Mouse (Mus musculus) ZHBTc4 (cell line): Measurements from ENCODE around the gene Selenbp1.
A peak's percentile ranks its signal among the peaks of the same experiment; 100 is the strongest.

Experiments used
- DNase-seq: peaks from one replicate; pipeline ENCODE4 v3.0.0-alpha.2; 2011; ENCODE audit warnings: low read depth, low spot score

The Selenbp1 gene

DNA sequence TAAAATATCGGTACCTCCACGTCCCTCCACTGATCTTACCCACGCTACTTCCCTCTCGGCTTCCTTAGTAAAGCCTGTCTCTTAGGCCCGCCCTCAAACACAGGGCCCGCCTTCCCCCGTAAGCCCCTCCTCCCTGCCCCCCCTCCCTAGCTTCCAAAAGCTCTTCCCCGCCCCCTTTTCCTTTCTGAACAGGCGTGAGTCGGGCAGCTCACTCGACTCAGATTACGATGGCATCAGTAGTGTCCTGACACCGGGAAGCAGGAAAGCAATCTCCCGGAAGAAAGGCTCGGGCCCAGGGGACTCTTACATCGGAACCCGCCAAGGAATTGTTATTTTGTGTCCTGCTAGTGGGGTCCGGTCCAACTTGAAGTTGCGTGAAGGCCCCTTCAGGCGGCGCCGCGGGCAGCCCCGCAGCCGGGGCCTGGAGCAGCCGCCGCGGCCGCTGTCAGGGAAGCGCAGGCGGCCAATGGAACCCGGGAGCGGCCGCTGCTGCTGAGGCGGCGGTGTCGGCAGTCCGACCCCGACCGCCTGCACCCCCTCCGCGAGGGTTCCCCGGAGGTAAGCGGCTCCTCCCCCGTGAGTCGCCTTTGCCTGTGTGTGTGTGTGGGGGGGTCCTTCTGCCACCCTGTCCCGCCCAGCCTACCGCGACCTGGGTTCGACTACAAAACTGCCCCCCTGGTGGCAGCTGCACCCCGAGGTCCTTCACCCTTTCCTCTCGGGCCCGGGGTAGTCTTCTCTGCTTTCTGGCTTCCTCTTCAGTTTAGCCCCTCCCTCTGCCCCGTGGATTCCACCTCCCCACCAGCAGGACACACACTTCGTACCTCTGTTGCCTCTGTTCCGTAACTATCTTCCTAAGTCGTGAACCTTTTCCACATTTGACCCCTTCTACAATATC lies 41.9 kb downstream of the Selenbp1 start, which contains the start of gene Pi4kb:
Pi4kb (plus strand) TSS at position 204 of the 895 bp plus-strand sequence.
- DNase-seq: peak; percentile 97

DNA sequence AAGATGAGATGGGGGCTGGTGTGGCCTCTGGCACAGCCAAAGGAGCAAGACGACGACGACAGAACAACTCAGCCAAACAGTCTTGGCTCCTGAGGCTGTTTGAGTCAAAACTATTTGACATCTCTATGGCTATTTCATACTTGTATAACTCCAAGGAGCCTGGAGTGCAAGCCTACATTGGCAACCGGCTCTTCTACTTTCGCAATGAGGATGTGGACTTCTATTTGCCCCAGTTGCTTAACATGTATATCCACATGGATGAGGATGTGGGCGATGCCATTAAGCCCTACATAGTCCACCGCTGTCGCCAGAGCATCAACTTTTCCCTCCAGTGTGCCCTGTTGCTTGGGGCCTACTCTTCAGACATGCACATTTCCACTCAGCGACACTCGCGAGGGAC lies 51.5 kb downstream of the Selenbp1 start:
- no peak for DNase-seq

DNA sequence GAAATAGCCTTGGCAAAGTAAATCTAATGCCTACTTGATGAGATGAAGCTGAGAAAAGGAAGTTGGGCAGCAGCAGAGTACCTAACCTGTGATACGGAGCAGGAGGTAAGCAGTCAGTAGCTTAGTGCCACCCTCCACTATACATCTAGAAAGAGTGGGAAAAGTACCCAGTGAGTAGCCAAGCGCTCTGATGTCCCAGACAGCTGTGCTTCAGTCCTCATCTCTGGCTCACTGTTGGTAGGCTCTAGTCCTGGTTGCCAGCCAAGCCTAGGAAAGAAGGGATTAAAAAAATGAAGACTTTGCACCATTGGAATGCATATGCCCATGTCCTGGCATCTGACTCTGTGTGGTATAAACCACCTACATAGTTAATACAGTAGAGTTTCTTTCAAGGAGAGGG lies 52.7 kb downstream of the Selenbp1 start:
- DNase-seq: no peak

DNA sequence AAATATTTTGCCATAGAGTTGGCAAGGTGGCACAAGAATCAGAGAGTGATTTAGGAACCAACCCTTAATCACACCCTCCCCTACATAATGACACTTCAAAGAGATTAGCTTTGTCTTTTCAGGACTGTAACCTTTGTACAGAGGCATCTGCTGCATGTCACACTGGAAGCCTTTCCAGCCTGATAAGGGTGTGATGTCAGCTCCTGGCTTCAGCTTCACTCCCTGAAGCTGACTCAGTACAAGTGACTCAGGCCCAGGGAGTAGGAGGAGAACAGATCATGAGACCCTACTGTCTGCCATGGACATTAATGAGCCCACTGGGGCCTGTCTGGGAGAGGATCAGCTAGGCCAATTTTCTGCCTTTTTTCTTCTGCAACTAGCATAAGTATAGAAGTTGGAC lies 54.7 kb downstream of the Selenbp1 start:
- DNase-seq: no peak

DNA sequence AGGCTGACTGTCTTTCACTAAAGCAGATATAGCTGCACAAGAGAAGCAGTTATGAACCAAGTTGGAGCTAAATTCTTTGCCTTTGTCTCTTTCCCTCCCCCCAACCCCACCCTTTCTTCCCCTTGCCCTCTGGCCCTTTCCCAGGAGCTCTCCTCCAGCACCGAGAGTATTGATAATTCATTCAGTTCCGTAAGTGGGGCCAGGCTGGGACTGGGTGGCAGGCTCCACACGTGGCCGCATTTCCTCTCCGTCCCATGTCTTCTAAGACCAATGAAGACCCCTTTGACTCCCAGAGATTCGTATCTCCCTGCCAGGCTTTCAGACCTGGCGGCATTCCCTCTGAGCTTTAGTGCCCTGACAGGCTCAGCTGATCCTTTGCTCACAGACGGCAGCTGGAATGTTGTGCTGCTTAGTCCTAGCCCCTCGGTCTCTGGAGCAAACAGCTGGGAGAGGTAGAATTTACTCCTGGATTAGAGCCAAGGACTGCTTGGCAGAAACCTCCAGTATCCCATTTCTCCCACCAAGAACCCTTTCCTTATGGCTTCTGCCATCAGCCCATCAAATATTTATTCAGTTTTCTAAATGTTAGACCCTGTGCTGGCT lies 56.4 kb downstream of the Selenbp1 start:
- DNase-seq: peak; percentile 33
